27 mouse cellular contexts compared by ENCODE assay signal in genomic region chr9:52212416-52212815, GRCm38 (mm10). TPM values are rescaled to one million over a fixed set of nuclear protein-coding genes. Genes with fewer than 3 reads are reported as not detected.
"Had no signal": no experiment of that assay in that cellular context is flagged by ENCODE, and none has a peak within 500 bp of the region (broad histone marks: within the 10 kb centered on the region; RNA-seq: fewer than 3 reads in every experiment).

No protein-coding gene starts in this region.

- H3K4me1 ChIP-seq: embryonic facial prominence, embryonic 10.5 days; embryonic facial prominence, embryonic 12.5 days; embryonic facial prominence, embryonic 13.5 days; embryonic facial prominence, embryonic 15.5 days; forebrain, embryonic 10.5 days; forebrain, embryonic 12.5 days; forebrain, embryonic 13.5 days; forebrain, embryonic 15.5 days had no signal

- ATAC-seq: forebrain, embryonic 13.5 days; forebrain, embryonic 14.5 days; forebrain, embryonic 15.5 days; forebrain, embryonic 16.5 days; forebrain, postnatal 0 days had no signal

- H3K9ac ChIP-seq: embryonic facial prominence, embryonic 12.5 days; embryonic facial prominence, embryonic 13.5 days; embryonic facial prominence, embryonic 15.5 days; forebrain, embryonic 12.5 days; forebrain, embryonic 13.5 days; forebrain, embryonic 15.5 days; forebrain, postnatal 0 days had no signal

- H3K4me2 ChIP-seq: embryonic facial prominence, embryonic 12.5 days; embryonic facial prominence, embryonic 13.5 days; embryonic facial prominence, embryonic 15.5 days; forebrain, embryonic 12.5 days; forebrain, embryonic 13.5 days; forebrain, embryonic 15.5 days had no signal

- DNase-seq: cerebellum, adult 8-10 months; cerebellum, adult 9-10 months; cerebellum, adult 9-11 months; cerebellum, postnatal 10 days; cerebellum, postnatal 14 days; cerebellum, postnatal 25 days; cerebellum, postnatal 36 days; embryo, embryonic 11 days; forebrain, postnatal 0 days; gastrocnemius, adult 2 months; gastrocnemius, postnatal 10 days; gastrocnemius, postnatal 14 days; gastrocnemius, postnatal 25 days; gastrocnemius, postnatal 36 days; heart, adult 18-20 months; heart, adult 2 months had no signal

- H3K27ac ChIP-seq: embryonic facial prominence, embryonic 10.5 days; embryonic facial prominence, embryonic 12.5 days; embryonic facial prominence, embryonic 13.5 days; embryonic facial prominence, embryonic 15.5 days; forebrain, embryonic 10.5 days; forebrain, embryonic 12.5 days; forebrain, embryonic 13.5 days; forebrain, embryonic 15.5 days; gastrocnemius, adult 2 months; heart, adult 2 months had no signal

- H3K4me3 ChIP-seq: embryonic facial prominence, embryonic 10.5 days; embryonic facial prominence, embryonic 12.5 days; embryonic facial prominence, embryonic 13.5 days; embryonic facial prominence, embryonic 15.5 days; erythroblast, embryonic 14.5 days; forebrain, embryonic 10.5 days; forebrain, embryonic 12.5 days; forebrain, embryonic 13.5 days; forebrain, embryonic 15.5 days; gastrocnemius, adult 2 months; heart, adult 2 months had no signal

- H3K9me3 ChIP-seq: embryonic facial prominence, embryonic 10.5 days; embryonic facial prominence, embryonic 12.5 days; embryonic facial prominence, embryonic 13.5 days; embryonic facial prominence, embryonic 15.5 days; forebrain, embryonic 10.5 days; forebrain, embryonic 12.5 days; forebrain, embryonic 13.5 days; forebrain, embryonic 15.5 days had no signal

- H3K36me3 ChIP-seq: embryonic facial prominence, embryonic 10.5 days; embryonic facial prominence, embryonic 12.5 days; embryonic facial prominence, embryonic 13.5 days; embryonic facial prominence, embryonic 15.5 days; forebrain, embryonic 10.5 days; forebrain, embryonic 12.5 days; forebrain, embryonic 15.5 days had no signal

- H3K27me3 ChIP-seq: embryonic facial prominence, embryonic 12.5 days; embryonic facial prominence, embryonic 13.5 days; embryonic facial prominence, embryonic 15.5 days; forebrain, embryonic 12.5 days; forebrain, embryonic 13.5 days; forebrain, embryonic 15.5 days had no signal

RNA-seq across cellular contexts. Expression of gene Zc3h12c, which starts 44.0 kb away (rescaled TPM):
- polyA plus RNA-seq: erythroblast, embryonic 14.5 days had no signal
